Mouse (Mus musculus): ENCODE measurements around the gene Rccd1.

DNA sequence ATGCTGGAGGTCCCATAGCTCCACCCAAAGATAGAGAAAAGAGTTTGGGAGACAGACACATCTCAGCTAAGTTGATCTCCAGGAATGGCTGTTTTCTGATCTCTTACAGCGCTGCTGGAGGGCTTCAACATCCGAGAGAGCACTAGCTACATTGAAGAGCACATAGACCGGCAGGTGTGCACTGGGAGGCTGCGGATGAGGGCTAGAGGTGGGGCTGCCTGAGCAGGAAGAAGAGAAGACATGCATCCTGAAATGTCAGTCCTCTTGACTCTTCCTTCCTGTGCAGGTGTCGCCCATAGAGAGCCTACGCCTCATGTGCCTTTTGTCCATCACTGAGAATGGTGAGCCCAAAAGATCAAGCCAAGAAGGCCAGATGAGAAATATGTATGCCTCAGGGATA is 38.5 kb downstream of the Rccd1 start:
- TF ChIP-seq CTCF (IDR thresholded peaks at IDR 0.05; ENCODE audit: low read depth) (no peak), EP300 (IDR thresholded peaks at IDR 0.05; ENCODE audit: low read depth) (no peak)
